Mouse (Mus musculus): ENCODE results near the gene Atp6ap2. TPM values are rescaled to one million over a fixed set of nuclear protein-coding genes. Genes with fewer than 3 reads are reported as not detected.
"Not testable (repeated sequence)": the region's sequence is repeated elsewhere in the genome, so short reads cannot be mapped to it uniquely, and the experiment has no call there.

Atp6ap2 gene
- polyA plus RNA-seq, 1 experiment from 2014 or later: 63.0 TPM

- Histone ChIP-seq H3K4me2 (no peak overlapping the region), H3K4me1 (no peaks in the 10 kb centered on the region), H3K9me3 (no peaks in the 10 kb centered on the region), H3K36me3 (peaks cover 13% of the 10 kb centered on the region), H3K27ac (no peak overlapping the region), H3K9ac (no peak overlapping the region), H3K4me3 (no peak overlapping the region), H3K27me3 (peaks cover 16% of the 10 kb centered on the region; the same call in 1 of the 2 replicates)
- no peak for ATAC-seq (ENCODE audit: insufficient number of reproducible peaks, insufficient read depth, low FRiP score, low TSS enrichment, low read depth)
- WGBS: 80% methylated on average over 2 of the region's 2 CpGs
Measured at GRCm38 (mm10) chrX:12611211-12611610, 23.6 kb downstream of the Atp6ap2 start.

GRCm38 (mm10) chrX:12612360-12612759, 24.8 kb downstream of the Atp6ap2 start:
- WGBS: 90% methylated on average over 1 of the region's 1 CpGs
- H3K27ac ChIP-seq; H3K4me3 ChIP-seq; ATAC-seq (ENCODE audit: insufficient number of reproducible peaks, insufficient read depth, low FRiP score, low TSS enrichment, low read depth); H3K9ac ChIP-seq; H3K4me1 ChIP-seq; H3K4me2 ChIP-seq; H3K9me3 ChIP-seq: not testable (repeated sequence)
- peaks cover 16% of the 10 kb centered on the region; the same call in 1 of the 2 replicates for H3K27me3 ChIP-seq
- peaks cover 10% of the 10 kb centered on the region for H3K36me3 ChIP-seq

- H3K9me3 ChIP-seq: no peaks in the 10 kb centered on the region
- no peak for ATAC-seq (ENCODE audit: insufficient number of reproducible peaks, insufficient read depth, low FRiP score, low TSS enrichment, low read depth)
- no peaks in the 10 kb centered on the region for H3K4me1 ChIP-seq
- H3K27me3 ChIP-seq: no peaks in the 10 kb centered on the region
- H3K9ac ChIP-seq: no peak overlapping the region
- H3K27ac ChIP-seq: no peak overlapping the region
- no peak overlapping the region for H3K4me2 ChIP-seq
- 77% methylated on average over 4 of the region's 4 CpGs for WGBS
- H3K36me3 ChIP-seq: no peaks in the 10 kb centered on the region
- H3K4me3 ChIP-seq: no peak overlapping the region
Measured at GRCm38 (mm10) chrX:12625131-12625530, 37.5 kb downstream of the Atp6ap2 start.

GRCm38 (mm10) chrX:12644976-12645375, 57.4 kb downstream of the Atp6ap2 start:
- H3K27me3 ChIP-seq: peaks cover 1% of the 10 kb centered on the region; the same call in 1 of the 2 replicates
- WGBS: 28% methylated on average over 2 of the region's 2 CpGs

GRCm38 (mm10) chrX:12645531-12646304, 58.1 kb downstream of the Atp6ap2 start:
- WGBS: 64% methylated on average over 12 of the region's 12 CpGs
- Histone ChIP-seq H3K4me3 (no peak overlapping the region), H3K36me3 (peaks cover 3% of the 10 kb centered on the region; the same call in 1 of the 2 replicates), H3K9ac (no peak overlapping the region), H3K27me3 (no peaks in the 10 kb centered on the region), H3K4me2 (no peak overlapping the region), H3K27ac (no peak overlapping the region), H3K9me3 (no peaks in the 10 kb centered on the region), H3K4me1 (no peaks in the 10 kb centered on the region)
- ATAC-seq (ENCODE audit: insufficient number of reproducible peaks, insufficient read depth, low FRiP score, low TSS enrichment, low read depth): no peak

More at GRCm38 (mm10) chrX:12644976-12645375, 57.4 kb downstream of the Atp6ap2 start:
- Histone ChIP-seq H3K27ac (no peak overlapping the region), H3K4me2 (no peak overlapping the region), H3K36me3 (peaks cover under 1% of the 10 kb centered on the region; the same call in 1 of the 2 replicates), H3K9me3 (no peaks in the 10 kb centered on the region), H3K4me3 (no peak overlapping the region), H3K4me1 (no peaks in the 10 kb centered on the region), H3K9ac (no peak overlapping the region)
- no peak for ATAC-seq (ENCODE audit: insufficient number of reproducible peaks, insufficient read depth, low FRiP score, low TSS enrichment, low read depth)

GRCm38 (mm10) chrX:12651906-12652305, 64.3 kb downstream of the Atp6ap2 start:
- Histone ChIP-seq H3K9me3 (no peaks in the 10 kb centered on the region), H3K4me3 (no peak overlapping the region), H3K9ac (no peak overlapping the region), H3K4me2 (no peak overlapping the region), H3K27me3 (no peaks in the 10 kb centered on the region), H3K4me1 (no peaks in the 10 kb centered on the region), H3K27ac (no peak overlapping the region), H3K36me3 (peaks cover 33% of the 10 kb centered on the region)
- WGBS: 91% methylated on average over 16 of the region's 16 CpGs
- no peak for ATAC-seq (ENCODE audit: insufficient number of reproducible peaks, insufficient read depth, low FRiP score, low TSS enrichment, low read depth)

GRCm38 (mm10) chrX:12653879-12654278, 66.3 kb downstream of the Atp6ap2 start:
- no peak for ATAC-seq (ENCODE audit: insufficient number of reproducible peaks, insufficient read depth, low FRiP score, low TSS enrichment, low read depth)
- peaks cover 3% of the 10 kb centered on the region; the same call in 1 of the 2 replicates for H3K27me3 ChIP-seq
- H3K9me3 ChIP-seq: no peaks in the 10 kb centered on the region
- H3K4me2 ChIP-seq: no peak overlapping the region
- WGBS: 79% methylated on average over 2 of the region's 2 CpGs
- no peak overlapping the region for H3K4me3 ChIP-seq
- no peak overlapping the region for H3K27ac ChIP-seq
- no peak overlapping the region for H3K9ac ChIP-seq
- H3K36me3 ChIP-seq: peaks cover 43% of the 10 kb centered on the region
- no peaks in the 10 kb centered on the region for H3K4me1 ChIP-seq

Other genes with a start within 250 kb of the Atp6ap2 start
- 42.0 and 43.2 TPM in 2 replicates for gene 1810030O07Rik, start 85.9 kb downstream of the Atp6ap2 start, polyA plus RNA-seq (2015; fragmentation: Nextera tagmentation; extraction: Ambion mirVana)
- 12.2 and 12.6 TPM in 2 replicates for gene Med14, start 174.3 kb downstream of the Atp6ap2 start, polyA plus RNA-seq (2015; fragmentation: Nextera tagmentation; extraction: Ambion mirVana)

Measured in embryonic facial prominence, embryonic 13.5 days (tissue).